Mouse (Mus musculus): Measurements from ENCODE around the gene Itpripl2. TPM values are rescaled to one million over a fixed set of nuclear protein-coding genes. Genes with fewer than 3 reads are reported as not detected.

Gene Itpripl2
- polyA plus RNA-seq, 1 experiment from 2014 or later = 0.89 TPM

DNA sequence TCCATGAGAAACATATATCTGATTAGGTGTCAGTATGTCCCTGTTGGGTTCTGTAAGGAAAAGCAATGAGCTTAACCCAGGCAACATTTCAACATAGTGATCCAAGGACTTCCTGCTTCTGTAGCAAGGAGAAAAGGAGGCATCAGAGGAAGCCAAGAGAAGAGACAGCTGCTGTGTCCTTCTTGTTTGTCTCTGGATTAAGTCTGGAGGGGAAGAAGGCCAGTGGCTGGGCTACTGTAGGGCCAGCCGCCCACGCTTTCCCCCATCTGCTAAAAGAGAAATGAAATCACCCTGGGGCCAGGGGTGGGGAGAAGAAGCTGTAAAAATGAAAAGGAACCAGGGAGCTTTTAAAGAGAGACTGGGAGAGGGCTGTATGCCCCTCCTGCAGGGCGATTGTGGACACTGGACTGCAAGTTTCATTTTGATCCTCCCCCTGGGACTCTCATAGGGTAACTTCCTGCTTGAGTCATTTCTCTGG, 12.9 kb downstream of the Itpripl2 start:
- Histone ChIP-seq H3K9me3 (ENCODE audit: control insufficient read depth, low read length) (no peaks in the 10 kb centered on the region), H3K4me1 (replicated peaks; ENCODE audit: control insufficient read depth, insufficient read depth, low read length) (no peaks in the 10 kb centered on the region), H3K27me3 (replicated peaks; ENCODE audit: control insufficient read depth, insufficient read depth, low read length) (no peaks in the 10 kb centered on the region), H3K27ac (ENCODE audit: low read length) (no peak overlapping the region), H3K9ac (replicated peaks; ENCODE audit: low read depth, low read length) (no peak overlapping the region), H3K4me2 (ENCODE audit: low read length) (no peak overlapping the region), H3K4me3 (replicated peaks; ENCODE audit: low read length) (no peak overlapping the region), H3K36me3 (ENCODE audit: control insufficient read depth, insufficient read depth) (no peaks in the 10 kb centered on the region)
- WGBS = 57% methylated on average over 3 of the region's 3 CpGs
- ATAC-seq = no peak

DNA sequence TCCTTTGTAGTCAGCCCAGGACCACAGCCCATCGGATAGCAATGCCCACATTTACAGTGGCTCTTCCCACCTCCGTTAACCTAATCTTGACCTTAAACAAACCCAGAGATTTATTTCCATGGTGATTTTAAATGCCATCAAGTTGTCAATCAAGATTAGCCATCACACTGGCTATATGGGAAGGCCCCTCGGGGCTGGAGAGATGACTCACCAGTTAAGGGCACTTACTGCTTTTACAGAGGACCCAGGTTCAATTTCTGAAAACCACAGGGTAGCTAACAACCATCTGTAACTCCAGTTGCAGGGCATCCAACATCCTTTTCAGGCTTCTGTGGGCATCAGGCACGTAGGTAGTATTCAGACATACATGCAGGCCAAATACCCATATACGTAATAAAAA, 15.3 kb downstream of the Itpripl2 start:
- no peaks in the 10 kb centered on the region for H3K36me3 ChIP-seq (ENCODE audit: control insufficient read depth, insufficient read depth)
- no peak overlapping the region for H3K4me2 ChIP-seq (ENCODE audit: low read length)
- no peaks in the 10 kb centered on the region for H3K27me3 ChIP-seq (replicated peaks; ENCODE audit: control insufficient read depth, insufficient read depth, low read length)
- H3K9ac ChIP-seq (replicated peaks; ENCODE audit: low read depth, low read length) = no peak overlapping the region
- ATAC-seq = no peak
- H3K9me3 ChIP-seq (ENCODE audit: control insufficient read depth, low read length) = no peaks in the 10 kb centered on the region
- H3K4me1 ChIP-seq (replicated peaks; ENCODE audit: control insufficient read depth, insufficient read depth, low read length) = no peaks in the 10 kb centered on the region
- 61% methylated on average over 5 of the region's 5 CpGs for WGBS
- no peak overlapping the region for H3K4me3 ChIP-seq (replicated peaks; ENCODE audit: low read length)
- no peak overlapping the region for H3K27ac ChIP-seq (ENCODE audit: low read length)

DNA sequence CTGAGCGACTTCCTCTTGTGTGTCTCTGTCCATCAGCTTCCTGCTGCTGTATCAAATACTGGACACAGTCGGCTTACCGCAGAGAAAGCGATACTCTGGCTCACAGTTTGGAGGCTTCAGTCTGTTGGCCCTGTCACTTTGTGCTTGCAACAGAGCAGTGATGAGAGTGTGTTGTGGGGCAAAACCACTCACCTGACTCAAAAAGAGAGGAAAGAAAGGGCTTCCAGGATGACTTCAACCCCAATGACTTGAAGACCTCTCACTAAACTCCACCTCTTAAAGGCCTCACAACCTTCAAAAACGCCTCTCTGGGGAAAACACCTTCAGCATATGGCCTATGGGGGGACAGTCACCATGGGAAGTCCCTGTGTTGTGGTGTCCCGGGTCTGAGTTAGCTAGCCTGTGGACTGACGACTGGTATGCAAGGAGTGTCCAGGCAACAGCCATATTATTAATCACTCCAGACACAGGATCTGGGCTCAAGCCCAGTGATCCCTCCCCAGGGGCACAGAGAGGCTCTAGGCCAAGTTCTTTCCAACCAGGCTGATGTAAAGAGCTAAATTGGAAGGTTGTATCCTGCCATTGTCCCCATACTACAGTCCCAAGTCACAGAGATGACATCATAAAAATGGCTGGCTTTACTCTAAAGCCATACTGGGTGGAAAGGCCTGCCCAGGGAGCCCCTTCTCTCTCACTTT, 16.6 kb downstream of the Itpripl2 start:
- Histone ChIP-seq H3K4me1 (replicated peaks; ENCODE audit: control insufficient read depth, insufficient read depth, low read length) (no peaks in the 10 kb centered on the region), H3K27ac (ENCODE audit: low read length) (no peak overlapping the region), H3K9me3 (ENCODE audit: control insufficient read depth, low read length) (no peaks in the 10 kb centered on the region), H3K9ac (replicated peaks; ENCODE audit: low read depth, low read length) (no peak overlapping the region), H3K36me3 (ENCODE audit: control insufficient read depth, insufficient read depth) (no peaks in the 10 kb centered on the region), H3K4me3 (replicated peaks; ENCODE audit: low read length) (no peak overlapping the region), H3K27me3 (replicated peaks; ENCODE audit: control insufficient read depth, insufficient read depth, low read length) (no peaks in the 10 kb centered on the region), H3K4me2 (ENCODE audit: low read length) (no peak overlapping the region)
- 84% methylated on average over 7 of the region's 7 CpGs for WGBS
- no peak for ATAC-seq

DNA sequence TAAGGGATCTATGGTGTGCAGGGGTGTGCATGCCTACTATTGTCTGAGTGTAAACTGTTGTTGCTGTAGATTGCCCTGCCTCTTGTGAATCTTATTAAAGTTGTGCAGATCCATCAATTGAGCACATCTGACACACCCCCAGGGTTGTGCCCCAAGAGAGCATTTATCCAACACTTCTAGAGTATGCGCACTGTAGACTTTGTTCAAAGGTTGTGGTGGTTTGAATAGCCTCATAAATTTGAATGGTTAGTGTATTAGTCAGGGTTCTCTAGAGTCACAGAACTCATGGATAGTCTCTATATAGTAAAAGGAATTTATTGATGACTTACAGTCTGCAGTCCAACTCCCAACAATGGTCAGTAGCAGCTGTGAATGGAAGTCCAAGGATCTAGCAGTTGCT, 18.9 kb downstream of the Itpripl2 start:
- no peaks in the 10 kb centered on the region for H3K9me3 ChIP-seq (ENCODE audit: control insufficient read depth, low read length)

DNA sequence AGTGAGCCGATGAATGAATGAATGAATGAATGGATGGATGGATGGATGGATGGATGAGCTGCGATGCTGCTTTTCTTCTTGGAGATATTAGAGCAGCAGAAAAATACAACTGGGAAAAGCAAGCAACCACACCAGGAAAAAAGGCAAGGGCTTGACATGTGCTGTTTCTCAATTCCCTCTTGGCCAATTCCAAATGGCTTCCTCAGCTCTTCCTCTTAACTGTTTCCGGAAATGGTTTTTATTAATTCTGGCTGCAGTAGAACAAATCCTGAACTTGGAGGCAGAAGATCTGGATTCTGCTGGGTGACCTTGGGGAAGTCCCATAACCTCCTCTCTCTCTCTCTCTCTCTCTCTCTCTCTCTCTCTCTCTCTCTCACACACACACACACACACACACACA, 23.7 kb downstream of the Itpripl2 start:
- Histone ChIP-seq H3K4me2 (ENCODE audit: low read length) (no peak overlapping the region), H3K9me3 (ENCODE audit: control insufficient read depth, low read length) (no peaks in the 10 kb centered on the region), H3K27me3 (replicated peaks; ENCODE audit: control insufficient read depth, insufficient read depth, low read length) (no peaks in the 10 kb centered on the region), H3K4me1 (replicated peaks; ENCODE audit: control insufficient read depth, insufficient read depth, low read length) (peaks cover 3% of the 10 kb centered on the region; the same call in 1 of the 2 replicates), H3K36me3 (ENCODE audit: control insufficient read depth, insufficient read depth) (no peaks in the 10 kb centered on the region), H3K4me3 (replicated peaks; ENCODE audit: low read length) (no peak overlapping the region), H3K9ac (replicated peaks; ENCODE audit: low read depth, low read length) (no peak overlapping the region), H3K27ac (ENCODE audit: low read length) (no peak overlapping the region)
- WGBS = 93% methylated on average over 3 of the region's 3 CpGs
- ATAC-seq = no peak

More for the DNA sequence above, 18.9 kb downstream of the Itpripl2 start:
- no peak for ATAC-seq
- no peaks in the 10 kb centered on the region for H3K27me3 ChIP-seq (replicated peaks; ENCODE audit: control insufficient read depth, insufficient read depth, low read length)
- WGBS = 84% methylated on average over 1 of the region's 1 CpGs
- no peaks in the 10 kb centered on the region for H3K4me1 ChIP-seq (replicated peaks; ENCODE audit: control insufficient read depth, insufficient read depth, low read length)
- H3K27ac ChIP-seq (ENCODE audit: low read length) = no peak overlapping the region
- no peak overlapping the region for H3K9ac ChIP-seq (replicated peaks; ENCODE audit: low read depth, low read length)
- no peak overlapping the region for H3K4me3 ChIP-seq (replicated peaks; ENCODE audit: low read length)
- H3K4me2 ChIP-seq (ENCODE audit: low read length) = no peak overlapping the region
- no peaks in the 10 kb centered on the region for H3K36me3 ChIP-seq (ENCODE audit: control insufficient read depth, insufficient read depth)

DNA sequence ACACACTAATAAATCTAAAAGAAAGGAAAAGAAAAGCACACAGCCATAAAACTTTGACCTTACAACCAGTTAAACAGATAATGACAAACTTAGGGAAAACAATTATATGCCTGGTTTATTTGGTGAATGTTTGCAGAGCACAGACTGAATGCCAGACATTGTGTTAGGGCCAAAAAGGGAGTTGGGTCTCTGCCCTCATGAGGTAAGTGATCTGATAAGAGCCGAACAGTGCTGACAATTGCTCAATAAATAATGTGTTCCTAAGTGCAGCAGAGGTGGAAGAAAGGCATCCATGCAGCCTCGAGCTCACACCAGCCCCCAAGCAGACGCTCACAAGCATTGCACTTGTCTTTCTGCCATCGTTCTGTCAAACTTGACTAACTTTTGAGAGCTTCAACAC, 27.3 kb downstream of the Itpripl2 start:
- Histone ChIP-seq H3K4me3 (replicated peaks; ENCODE audit: low read length) (no peak overlapping the region), H3K9ac (replicated peaks; ENCODE audit: low read depth, low read length) (no peak overlapping the region), H3K4me1 (replicated peaks; ENCODE audit: control insufficient read depth, insufficient read depth, low read length) (peaks cover 7% of the 10 kb centered on the region; the same call in 1 of the 2 replicates), H3K27me3 (replicated peaks; ENCODE audit: control insufficient read depth, insufficient read depth, low read length) (no peaks in the 10 kb centered on the region), H3K4me2 (ENCODE audit: low read length) (no peak overlapping the region), H3K9me3 (ENCODE audit: control insufficient read depth, low read length) (no peaks in the 10 kb centered on the region), H3K27ac (ENCODE audit: low read length) (no peak overlapping the region), H3K36me3 (ENCODE audit: control insufficient read depth, insufficient read depth) (no peaks in the 10 kb centered on the region)
- no peak for ATAC-seq
- WGBS = 61% methylated on average over 4 of the region's 4 CpGs

DNA sequence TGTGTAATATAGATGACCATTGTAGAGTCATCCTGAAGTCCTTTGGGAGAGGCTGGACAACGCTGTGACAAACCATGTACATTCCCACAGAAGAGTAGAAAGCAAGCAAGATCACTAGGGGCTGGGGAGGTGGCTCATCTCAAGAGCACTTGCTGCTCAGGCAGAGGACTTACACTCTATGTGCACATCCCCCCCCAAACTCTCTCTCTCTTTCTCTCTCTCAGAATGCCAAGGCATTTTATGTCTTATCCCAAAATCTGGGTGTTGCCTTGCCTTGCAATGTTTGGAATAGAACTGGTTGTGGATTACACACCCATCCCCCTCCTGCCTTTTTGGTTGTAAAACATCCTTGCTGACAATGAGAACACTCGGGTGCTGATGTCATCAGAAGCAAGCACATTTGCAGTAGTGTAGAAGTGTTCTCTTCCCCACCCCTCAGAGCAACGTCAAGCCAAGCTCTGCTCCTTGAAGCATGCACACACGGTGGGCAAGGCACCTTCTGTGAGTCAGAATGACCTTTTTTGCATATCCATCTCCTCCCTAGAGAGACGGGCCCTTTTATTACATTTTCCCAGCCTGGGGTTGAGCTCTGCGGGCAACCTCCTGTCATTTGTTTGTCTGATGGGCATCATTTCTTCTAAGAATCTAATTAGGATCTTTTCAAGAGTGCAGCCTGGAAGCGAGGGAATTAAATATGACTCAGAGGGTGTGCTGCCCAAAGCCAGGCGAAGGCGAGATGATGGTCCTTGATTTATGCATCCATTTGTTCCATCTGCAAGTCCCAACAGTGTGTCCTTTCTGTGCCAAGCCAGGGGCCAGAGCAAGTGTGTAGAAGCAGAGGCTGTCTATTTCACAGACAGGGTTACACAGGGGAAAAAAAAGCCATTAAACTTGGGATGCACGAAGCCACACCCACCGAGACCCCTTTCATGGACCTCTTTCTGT, 28.7 kb downstream of the Itpripl2 start:
- no peaks in the 10 kb centered on the region for H3K9me3 ChIP-seq (ENCODE audit: control insufficient read depth, low read length)
- H3K27me3 ChIP-seq (replicated peaks; ENCODE audit: control insufficient read depth, insufficient read depth, low read length) = no peaks in the 10 kb centered on the region
- ATAC-seq = 0 out of 2 replicates have a peak, but pooled peaks have one; percentile 45
- H3K4me1 ChIP-seq (replicated peaks; ENCODE audit: control insufficient read depth, insufficient read depth, low read length) = peaks cover 7% of the 10 kb centered on the region; the same call in 1 of the 2 replicates
- WGBS = 26% methylated on average over 11 of the region's 11 CpGs
- no peak overlapping the region for H3K4me3 ChIP-seq (replicated peaks; ENCODE audit: low read length)
- no peaks in the 10 kb centered on the region for H3K36me3 ChIP-seq (ENCODE audit: control insufficient read depth, insufficient read depth)
- no peak overlapping the region for H3K4me2 ChIP-seq (ENCODE audit: low read length)
- H3K9ac ChIP-seq (replicated peaks; ENCODE audit: low read depth, low read length) = no peak overlapping the region
- no peak overlapping the region for H3K27ac ChIP-seq (ENCODE audit: low read length)

DNA sequence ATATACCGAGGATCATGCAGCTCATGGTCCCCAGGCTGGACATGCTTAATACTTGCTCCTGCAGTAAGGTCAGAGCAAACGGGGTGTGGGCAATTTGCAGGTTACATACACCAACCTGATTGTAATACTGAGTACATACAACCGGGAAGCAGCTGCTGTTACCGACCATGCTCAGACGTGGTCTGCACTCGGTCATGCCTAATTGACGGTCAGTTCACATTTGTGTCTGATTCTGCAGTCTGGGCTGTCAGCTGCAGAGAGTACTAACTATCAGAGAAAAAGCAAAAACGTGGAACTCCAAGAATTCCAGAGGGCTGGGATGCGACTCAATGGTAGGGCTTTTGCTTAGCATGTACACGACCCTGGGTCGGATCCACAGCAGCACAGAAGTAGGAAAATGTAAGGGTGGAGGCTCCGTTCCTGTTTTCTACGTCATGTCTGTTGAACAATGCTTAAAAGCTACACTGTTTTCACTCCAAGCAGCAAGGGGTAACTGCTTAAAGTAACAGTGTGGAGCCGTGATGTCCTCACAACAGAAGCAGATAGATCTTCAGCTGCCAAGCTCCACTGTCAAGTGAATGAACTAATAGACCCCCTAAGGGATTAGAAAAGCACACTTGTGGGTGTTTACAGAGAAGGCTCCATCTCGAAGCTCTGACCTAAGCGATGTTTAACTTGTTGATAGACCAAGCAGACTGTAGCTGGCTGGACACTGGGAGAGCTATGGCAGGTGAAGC, 30.2 kb downstream of the Itpripl2 start:
- Histone ChIP-seq H3K9ac (replicated peaks; ENCODE audit: low read depth, low read length) (no peak overlapping the region), H3K4me3 (replicated peaks; ENCODE audit: low read length) (no peak overlapping the region), H3K9me3 (ENCODE audit: control insufficient read depth, low read length) (no peaks in the 10 kb centered on the region), H3K4me2 (ENCODE audit: low read length) (no peak overlapping the region), H3K36me3 (ENCODE audit: control insufficient read depth, insufficient read depth) (no peaks in the 10 kb centered on the region), H3K27ac (ENCODE audit: low read length) (no peak overlapping the region), H3K4me1 (replicated peaks; ENCODE audit: control insufficient read depth, insufficient read depth, low read length) (peaks cover 7% of the 10 kb centered on the region; the same call in 1 of the 2 replicates), H3K27me3 (replicated peaks; ENCODE audit: control insufficient read depth, insufficient read depth, low read length) (no peaks in the 10 kb centered on the region)
- WGBS = 62% methylated on average over 16 of the region's 16 CpGs
- ATAC-seq = no peak

DNA sequence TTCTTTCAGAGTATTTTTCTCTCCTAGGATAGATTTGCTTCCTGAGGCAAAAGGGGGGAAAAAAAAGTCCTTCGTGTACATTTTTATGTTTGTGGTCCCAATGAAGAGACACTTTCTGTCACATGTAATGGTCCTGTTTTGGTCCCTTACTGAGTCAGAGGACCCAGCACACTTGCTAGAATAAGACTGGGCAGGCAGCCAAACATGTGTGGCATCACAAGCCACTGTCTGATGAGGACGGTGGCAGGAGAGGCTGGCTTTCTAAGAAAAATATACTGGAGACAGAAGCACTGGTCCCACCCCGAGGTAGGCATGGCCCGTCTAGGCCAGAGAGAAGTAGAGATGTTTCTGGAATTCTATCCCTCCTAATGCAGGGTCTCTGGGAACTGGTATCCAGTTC, 38.1 kb downstream of the Itpripl2 start:
- no peak for ATAC-seq
- Histone ChIP-seq H3K4me2 (ENCODE audit: low read length) (no peak overlapping the region), H3K9me3 (ENCODE audit: control insufficient read depth, low read length) (no peaks in the 10 kb centered on the region), H3K9ac (replicated peaks; ENCODE audit: low read depth, low read length) (no peak overlapping the region), H3K27me3 (replicated peaks; ENCODE audit: control insufficient read depth, insufficient read depth, low read length) (no peaks in the 10 kb centered on the region), H3K27ac (ENCODE audit: low read length) (no peak overlapping the region), H3K4me3 (replicated peaks; ENCODE audit: low read length) (no peak overlapping the region), H3K36me3 (ENCODE audit: control insufficient read depth, insufficient read depth) (no peaks in the 10 kb centered on the region), H3K4me1 (replicated peaks; ENCODE audit: control insufficient read depth, insufficient read depth, low read length) (peaks cover under 1% of the 10 kb centered on the region; the same call in 1 of the 2 replicates)
- WGBS = 57% methylated on average over 4 of the region's 4 CpGs
